Mouse (Mus musculus) lung, adult 2 months (tissue): ENCODE data around the gene Lgr5.

Experiments used
- CTCF ChIP-seq: fragments of 200-500 bp; IDR thresholded peaks from 2 replicates; pipeline ENCODE4 v1.5.1; 2011; ENCODE audit warnings: mild to moderate bottlenecking, low read length, control low read depth; ENCODE audit not compliant: insufficient read depth
- POLR2A ChIP-seq: fragments of 200-500 bp; IDR thresholded peaks from 2 replicates; pipeline ENCODE4 v1.6.1; 2011; ENCODE audit warnings: low read depth, mild to moderate bottlenecking, control low read depth, low read length, borderline replicate concordance; ENCODE audit errors: extremely low read depth

DNA sequence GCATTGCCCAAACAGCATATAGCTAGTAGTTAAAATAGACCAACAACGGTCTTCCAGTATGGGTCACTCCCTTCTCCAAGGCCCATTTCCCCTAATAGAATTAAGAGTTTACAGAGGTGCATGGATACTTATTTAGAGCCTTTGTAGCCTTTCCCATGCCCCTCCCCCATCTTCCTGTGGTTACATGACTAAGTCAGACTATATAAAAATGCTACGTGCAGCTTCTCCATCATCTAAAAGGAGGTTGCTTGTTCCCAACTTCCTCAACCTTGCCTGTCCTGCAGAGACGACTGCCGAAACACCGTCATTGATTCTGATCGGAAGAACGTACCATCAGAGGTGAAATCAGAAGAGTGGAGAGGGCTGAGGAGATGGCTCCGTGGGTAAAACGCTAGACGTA is 82.4 kb downstream of the Lgr5 start:
- TF ChIP-seq CTCF (no peak), POLR2A (no peak)
